In the genomic region with DNA sequence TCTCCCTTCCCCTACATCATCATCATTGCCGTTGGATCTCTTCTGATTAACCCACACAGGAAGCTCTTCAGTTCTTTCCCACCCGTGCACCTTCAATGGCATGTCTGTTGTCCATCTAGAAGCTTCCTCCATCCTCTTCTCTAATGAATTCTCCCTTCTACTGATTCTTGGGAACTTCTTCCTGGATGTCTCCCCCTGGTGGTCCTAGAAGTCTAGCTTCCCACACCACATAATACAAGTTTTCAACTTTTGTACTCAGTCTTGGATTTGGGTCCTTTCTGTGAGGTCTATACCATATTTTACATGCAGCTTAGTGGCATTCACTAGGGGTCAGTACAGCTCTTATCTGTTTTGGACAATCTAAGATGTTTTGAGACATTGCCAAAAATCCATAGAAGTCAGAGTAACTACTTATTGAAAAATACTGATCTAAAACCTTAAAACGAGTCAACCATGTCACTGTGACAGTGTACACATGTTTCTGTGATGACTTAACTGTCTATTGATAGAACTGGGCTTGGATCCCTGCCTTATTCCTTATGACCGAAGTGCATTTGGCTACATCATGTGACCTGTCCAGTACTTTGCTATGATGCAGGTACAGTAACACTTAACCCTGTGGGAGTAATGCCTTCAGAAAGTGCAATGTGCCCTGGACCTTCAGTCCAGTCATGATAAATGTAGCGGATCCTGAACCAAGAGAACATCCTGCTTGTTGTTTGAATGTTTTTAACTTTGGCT, we compare ENCODE assay signal across 14 mouse cellular contexts.
DNase-seq lines count a peak whose midpoint lies in the region; ATAC-seq and TF ChIP-seq lines count a peak whose summit lies in the region.
"Had no signal": no experiment of that assay in that cellular context is flagged by ENCODE, and none has a peak within 500 bp of the region (broad histone marks: within the 10 kb centered on the region; RNA-seq: fewer than 3 reads in every experiment).

No protein-coding gene starts in this region.

- DNase-seq in heart, adult 2 months: peak in 1 of 2 experiments; percentile 4
- no peak for DNase-seq in heart, embryonic 10.5 days (ENCODE audit: low spot score)
- DNase-seq in liver, adult 2 months (ENCODE audit: extremely low read depth, low read depth, low spot score): peak; percentile 30
- DNase-seq in liver, embryonic 11.5 days (ENCODE audit: low spot score): no peak
- DNase-seq in CH12.LX (ENCODE audit: extremely low read depth) (no peak), ZHBTc4 (ENCODE audit: low read depth, low spot score) (peak; percentile 21)
- DNase-seq in ovary, postnatal 36 days (ENCODE audit: low spot score): no peak
- DNase-seq in gastrocnemius, postnatal 4 days (ENCODE audit: low spot score in 2 of 2): no peak
- DNase-seq: adrenal gland, postnatal 14 days; cerebellum, postnatal 25 days; kidney, postnatal 14 days; thymus, adult 2 months had no signal

- no peaks in the 10 kb centered on the region for H3K4me1 ChIP-seq in heart, adult 2 months (ENCODE audit: control insufficient read depth, insufficient read depth, low read length)
- H3K4me1 ChIP-seq in heart, embryonic 10.5 days: no peaks in the 10 kb centered on the region
- H3K4me1 ChIP-seq in liver, adult 2 months (ENCODE audit: control insufficient read depth, insufficient read depth, low read length): no peaks in the 10 kb centered on the region
- H3K4me1 ChIP-seq in liver, embryonic 11.5 days (replicated peaks; ENCODE audit: control insufficient read depth, insufficient read depth, low read length): no peaks in the 10 kb centered on the region
- no peaks in the 10 kb centered on the region; a peak in 1 of 4 replicates for H3K4me1 ChIP-seq in CH12.LX (ENCODE audit: control insufficient read depth in 1 of 2, insufficient read depth in 2 of 2)
- H3K4me1 ChIP-seq: limb, embryonic 12.5 days had no signal

- H3K36me3 ChIP-seq in heart, adult 2 months (ENCODE audit: control insufficient read depth, insufficient read depth, low read length): no peaks in the 10 kb centered on the region
- H3K36me3 ChIP-seq in heart, embryonic 10.5 days: no peaks in the 10 kb centered on the region
- no peaks in the 10 kb centered on the region for H3K36me3 ChIP-seq in liver, adult 2 months (ENCODE audit: control insufficient read depth, insufficient read depth, low read length)
- no peaks in the 10 kb centered on the region for H3K36me3 ChIP-seq in liver, embryonic 11.5 days (ENCODE audit: control insufficient read depth, insufficient read depth, low read length)
- H3K36me3 ChIP-seq in CH12.LX (replicated peaks in 1 of 2; ENCODE audit: control insufficient read depth in 1 of 2, insufficient read depth in 1 of 2, low read length in 1 of 2): no peaks in the 10 kb centered on the region
- H3K36me3 ChIP-seq: limb, embryonic 12.5 days; midbrain, embryonic 12.5 days had no signal

- TF ChIP-seq CTCF in heart, adult 2 months (IDR thresholded peaks at IDR 0.05): peak; percentile 43
- no peak for TF ChIP-seq CTCF in liver, adult 2 months (IDR thresholded peaks at IDR 0.05; ENCODE audit: low read depth, low read length)
- peak in 1 of 2 experiments; percentile 46; a peak in 2 of 4 replicates for TF ChIP-seq CTCF in CH12.LX (conservative IDR thresholded peaks at IDR 0.05 in 1 of 2, IDR thresholded peaks at IDR 0.05 in 1 of 2; ENCODE audit: low read depth in 2 of 2, low read length in 2 of 2)

- no peak overlapping the region for H3K27ac ChIP-seq in heart, adult 2 months
- no peak overlapping the region for H3K27ac ChIP-seq in heart, embryonic 10.5 days
- no peak overlapping the region for H3K27ac ChIP-seq in liver, adult 2 months (replicated peaks; ENCODE audit: insufficient read depth, low read depth, low read length)
- H3K27ac ChIP-seq in liver, embryonic 11.5 days (ENCODE audit: low read depth, low read length): no peak overlapping the region
- H3K27ac ChIP-seq in CH12.LX (ENCODE audit: insufficient read depth, low read depth): no peak overlapping the region
- H3K27ac ChIP-seq: limb, embryonic 12.5 days; midbrain, embryonic 12.5 days had no signal

- peak; percentile 34 for TF ChIP-seq RAD21 in CH12.LX (IDR thresholded peaks at IDR 0.05; ENCODE audit: low read depth, low read length)

- ATAC-seq in liver, embryonic 11.5 days (replicated peaks; ENCODE audit: low FRiP score): no peak

- TF ChIP-seq EP300 in heart, adult 2 months (IDR thresholded peaks at IDR 0.05; ENCODE audit: insufficient read depth, low read depth, low read length): no peak
- no peak for TF ChIP-seq EP300 in CH12.LX (IDR thresholded peaks at IDR 0.05; ENCODE audit: low read length)

- no peaks in the 10 kb centered on the region for H3K9me3 ChIP-seq in heart, embryonic 10.5 days
- H3K9me3 ChIP-seq in liver, embryonic 11.5 days (ENCODE audit: control insufficient read depth, low read length): no peaks in the 10 kb centered on the region
- no peaks in the 10 kb centered on the region for H3K9me3 ChIP-seq in CH12.LX (replicated peaks; ENCODE audit: low read length)
- H3K9me3 ChIP-seq: limb, embryonic 12.5 days; midbrain, embryonic 12.5 days had no signal

- dilution Hi-C loops in CH12.LX (cut with MboI; ENCODE audit: extremely low pct_ligation_motif_present, extremely low pct_unique_long_range_greater_than_20kb, low sequenced_read_pairs): no loop called here

- no peak overlapping the region for H3K4me3 ChIP-seq in heart, adult 2 months
- no peak overlapping the region for H3K4me3 ChIP-seq in heart, embryonic 10.5 days
- H3K4me3 ChIP-seq in liver, adult 2 months (ENCODE audit: insufficient read depth, low read depth, low read length): no peak overlapping the region
- H3K4me3 ChIP-seq in liver, embryonic 11.5 days (ENCODE audit: low read depth, low read length): no peak overlapping the region
- no peak overlapping the region for H3K4me3 ChIP-seq in CH12.LX (replicated peaks in 1 of 3; ENCODE audit: low read depth in 2 of 3, low read length in 2 of 3, poor library complexity in 1 of 3)
- H3K4me3 ChIP-seq: limb, embryonic 12.5 days; midbrain, embryonic 12.5 days had no signal

- no peak for TF ChIP-seq POLR2A in heart, adult 2 months (IDR thresholded peaks at IDR 0.05; ENCODE audit: insufficient read depth, low read depth, low read length)
- TF ChIP-seq POLR2A in liver, adult 2 months (IDR thresholded peaks at IDR 0.05; ENCODE audit: extremely low read depth, insufficient read depth, low read length): no peak
- no peak for TF ChIP-seq POLR2A in CH12.LX (IDR thresholded peaks at IDR 0.05; ENCODE audit: low read depth, low read length)

- H3K79me2 ChIP-seq in heart, adult 2 months (replicated peaks; ENCODE audit: control insufficient read depth, insufficient read depth, low read length): no peaks in the 10 kb centered on the region
- no peaks in the 10 kb centered on the region for H3K79me2 ChIP-seq in liver, adult 2 months (ENCODE audit: control insufficient read depth, insufficient read depth, low read length)
- no peaks in the 10 kb centered on the region for H3K79me2 ChIP-seq in CH12.LX (replicated peaks; ENCODE audit: control insufficient read depth, extremely low read depth, insufficient read depth, poor library complexity, severe bottlenecking)

- no peak overlapping the region for H3K9ac ChIP-seq in heart, adult 2 months (ENCODE audit: low read depth, low read length)
- H3K9ac ChIP-seq in liver, adult 2 months (ENCODE audit: low read depth, low read length): no peak overlapping the region
- H3K9ac ChIP-seq in liver, embryonic 11.5 days (ENCODE audit: low read depth, low read length): no peak overlapping the region
- no peak overlapping the region for H3K9ac ChIP-seq in CH12.LX (ENCODE audit: insufficient read depth, low read depth)
- H3K9ac ChIP-seq: limb, embryonic 12.5 days; midbrain, embryonic 12.5 days had no signal

- in situ Hi-C loops in CH12.LX (cut with MboI; ENCODE audit: low pct_ligation_motif_present, low pct_unique_long_range_greater_than_20kb, low sequenced_read_pairs): no loop called here

- WGBS in heart, adult 2 months: 53% methylated on average over 5 of the region's 5 CpGs
- WGBS in heart, embryonic 10.5 days: 68% methylated on average over 5 of the region's 5 CpGs
- WGBS in liver, adult 2 months: 60% methylated on average over 5 of the region's 5 CpGs
- WGBS in liver, embryonic 11.5 days: 78% methylated on average over 5 of the region's 5 CpGs

- H3K27me3 ChIP-seq in heart, adult 2 months (ENCODE audit: control insufficient read depth, insufficient read depth, low read length): no peaks in the 10 kb centered on the region
- no peaks in the 10 kb centered on the region for H3K27me3 ChIP-seq in heart, embryonic 10.5 days (ENCODE audit: insufficient read depth, poor library complexity, severe bottlenecking)
- H3K27me3 ChIP-seq in liver, adult 2 months (ENCODE audit: control insufficient read depth, insufficient read depth, low read length): no peaks in the 10 kb centered on the region
- no peaks in the 10 kb centered on the region for H3K27me3 ChIP-seq in liver, embryonic 11.5 days (replicated peaks; ENCODE audit: control insufficient read depth, insufficient read depth, low read length)
- no peaks in the 10 kb centered on the region for H3K27me3 ChIP-seq in CH12.LX (replicated peaks)
- H3K27me3 ChIP-seq: limb, embryonic 12.5 days; midbrain, embryonic 12.5 days had no signal

- intact Hi-C loops in heart, adult 2 months (cut with DNase I): no loop called here

- no peak overlapping the region for H3K4me2 ChIP-seq in liver, embryonic 11.5 days
- H3K4me2 ChIP-seq in CH12.LX (ENCODE audit: insufficient read depth, low read depth, poor library complexity, severe bottlenecking): no peak overlapping the region
- H3K4me2 ChIP-seq: limb, embryonic 12.5 days; midbrain, embryonic 12.5 days had no signal

TF ChIP-seq in CH12.LX, 34 proteins besides CTCF, POLR2A, EP300 and RAD21:
- TF ChIP-seq SMC3 (IDR thresholded peaks at IDR 0.05; ENCODE audit: low read depth, low read length) (peak; percentile 56), POLR2AphosphoS2 (IDR thresholded peaks at IDR 0.05; ENCODE audit: low read depth, low read length) (no peak)

Comparison
In these comparisons a context has a peak if more than half of its experiments do, and no peak if none do; other contexts are left out.
1. DNase-seq: peak in liver, adult 2 months (single experiment) and ZHBTc4 (single experiment); none in heart, embryonic 10.5 days (single experiment), liver, embryonic 11.5 days (single experiment), CH12.LX (single experiment), ovary, postnatal 36 days (single experiment) and gastrocnemius, postnatal 4 days (0 of 2).